Mouse (Mus musculus): ENCODE results near the gene Tmem139. TPM values are rescaled to one million over a fixed set of nuclear protein-coding genes. Genes with fewer than 3 reads are reported as not detected.

Gene Tmem139
- polyA plus RNA-seq (2014; fragmentation: Nextera tagmentation; extraction: Ambion mirVana), result 2.6 and 3.0 TPM in 2 replicates

GRCm38 (mm10) chr6:42261524-42262170 lies at the start of gene Tmem139:
Gene Tmem139 (plus strand): TSS chr6:42261970.
- Histone ChIP-seq H3K36me3 (ENCODE audit: control insufficient read depth, insufficient read depth, low read length) (no peaks in the 10 kb centered on the region), H3K4me3 (ENCODE audit: low read length) (peak within 1 kb of the TSS; percentile 28), H3K9me3 (ENCODE audit: control insufficient read depth, low read length) (no peaks in the 10 kb centered on the region), H3K4me2 (replicated peaks; ENCODE audit: low read depth, low read length) (peak within 1 kb of the TSS; percentile 49), H3K4me1 (ENCODE audit: control insufficient read depth, insufficient read depth, low read length) (0 out of 2 replicates have a peak, but pooled peaks cover 6% of the 10 kb centered on the region), H3K9ac (ENCODE audit: low read depth, low read length) (peak within 1 kb of the TSS; percentile 44), H3K27ac (ENCODE audit: low read depth, low read length) (no peak within 1 kb of the TSS), H3K27me3 (ENCODE audit: control insufficient read depth, insufficient read depth, low read length) (no peaks in the 10 kb centered on the region)
- WGBS, result 13% methylated on average over 20 of the region's 20 CpGs
- no peak for ATAC-seq (ENCODE audit: low FRiP score, low TSS enrichment)

- no peak within 1 kb of the TSS for H3K9ac ChIP-seq (ENCODE audit: low read depth, low read length)
- H3K4me3 ChIP-seq (ENCODE audit: low read length), result no peak within 1 kb of the TSS
- no peak within 1 kb of the TSS for H3K27ac ChIP-seq (ENCODE audit: low read depth, low read length)
- H3K36me3 ChIP-seq (ENCODE audit: control insufficient read depth, insufficient read depth, low read length), result no peaks in the 10 kb centered on the region
- WGBS, result 82% methylated on average over 2 of the region's 2 CpGs
- no peak within 1 kb of the TSS for H3K4me2 ChIP-seq (replicated peaks; ENCODE audit: low read depth, low read length)
- no peaks in the 10 kb centered on the region for H3K9me3 ChIP-seq (ENCODE audit: control insufficient read depth, low read length)
- H3K27me3 ChIP-seq (ENCODE audit: control insufficient read depth, insufficient read depth, low read length), result no peaks in the 10 kb centered on the region
- no peaks in the 10 kb centered on the region for H3K4me1 ChIP-seq (ENCODE audit: control insufficient read depth, insufficient read depth, low read length)
- ATAC-seq (ENCODE audit: low FRiP score, low TSS enrichment), result no peak
Observed at GRCm38 (mm10) chr6:42215028-42215427, 46.7 kb upstream of the Tmem139 start, which contains the start of gene Tas2r144. Gene Tas2r144 (plus strand): TSS chr6:42215328.

GRCm38 (mm10) chr6:42222286-42222685 lies 39.5 kb upstream of the Tmem139 start:
- WGBS, result 64% methylated on average over 3 of the region's 3 CpGs
- Histone ChIP-seq H3K9ac (ENCODE audit: low read depth, low read length) (no peak overlapping the region), H3K4me3 (ENCODE audit: low read length) (no peak overlapping the region), H3K4me2 (replicated peaks; ENCODE audit: low read depth, low read length) (no peak overlapping the region), H3K27ac (ENCODE audit: low read depth, low read length) (no peak overlapping the region), H3K27me3 (ENCODE audit: control insufficient read depth, insufficient read depth, low read length) (no peaks in the 10 kb centered on the region), H3K36me3 (ENCODE audit: control insufficient read depth, insufficient read depth, low read length) (no peaks in the 10 kb centered on the region), H3K4me1 (ENCODE audit: control insufficient read depth, insufficient read depth, low read length) (no peaks in the 10 kb centered on the region), H3K9me3 (ENCODE audit: control insufficient read depth, low read length) (no peaks in the 10 kb centered on the region)
- ATAC-seq (ENCODE audit: low FRiP score, low TSS enrichment), result no peak

- Histone ChIP-seq H3K27ac (ENCODE audit: low read depth, low read length) (no peak overlapping the region), H3K4me2 (replicated peaks; ENCODE audit: low read depth, low read length) (no peak overlapping the region), H3K9me3 (ENCODE audit: control insufficient read depth, low read length) (no peaks in the 10 kb centered on the region), H3K36me3 (ENCODE audit: control insufficient read depth, insufficient read depth, low read length) (no peaks in the 10 kb centered on the region), H3K4me1 (ENCODE audit: control insufficient read depth, insufficient read depth, low read length) (no peaks in the 10 kb centered on the region), H3K27me3 (ENCODE audit: control insufficient read depth, insufficient read depth, low read length) (no peaks in the 10 kb centered on the region), H3K4me3 (ENCODE audit: low read length) (no peak overlapping the region), H3K9ac (ENCODE audit: low read depth, low read length) (no peak overlapping the region)
- 79% methylated on average over 4 of the region's 4 CpGs for WGBS
- ATAC-seq (ENCODE audit: low FRiP score, low TSS enrichment), result no peak
Observed at GRCm38 (mm10) chr6:42225046-42225445, 36.7 kb upstream of the Tmem139 start.

- Histone ChIP-seq H3K4me3 (ENCODE audit: low read length) (no peak overlapping the region), H3K4me1 (ENCODE audit: control insufficient read depth, insufficient read depth, low read length) (no peaks in the 10 kb centered on the region), H3K27me3 (ENCODE audit: control insufficient read depth, insufficient read depth, low read length) (no peaks in the 10 kb centered on the region), H3K4me2 (replicated peaks; ENCODE audit: low read depth, low read length) (no peak overlapping the region), H3K36me3 (ENCODE audit: control insufficient read depth, insufficient read depth, low read length) (no peaks in the 10 kb centered on the region), H3K9me3 (ENCODE audit: control insufficient read depth, low read length) (no peaks in the 10 kb centered on the region), H3K9ac (ENCODE audit: low read depth, low read length) (no peak overlapping the region), H3K27ac (ENCODE audit: low read depth, low read length) (no peak overlapping the region)
- 0 out of 2 replicates have a peak, but pooled peaks have one; percentile 43 for ATAC-seq (ENCODE audit: low FRiP score, low TSS enrichment)
- 28% methylated on average over 17 of the region's 17 CpGs for WGBS
Observed at GRCm38 (mm10) chr6:42227240-42228101, 34.3 kb upstream of the Tmem139 start.

- H3K4me1 ChIP-seq (ENCODE audit: control insufficient read depth, insufficient read depth, low read length), result no peaks in the 10 kb centered on the region
- no peak for ATAC-seq (ENCODE audit: low FRiP score, low TSS enrichment)
- WGBS, result 77% methylated on average over 4 of the region's 4 CpGs
- H3K9me3 ChIP-seq (ENCODE audit: control insufficient read depth, low read length), result no peaks in the 10 kb centered on the region
- no peak overlapping the region for H3K4me2 ChIP-seq (replicated peaks; ENCODE audit: low read depth, low read length)
- no peak overlapping the region for H3K27ac ChIP-seq (ENCODE audit: low read depth, low read length)
- H3K27me3 ChIP-seq (ENCODE audit: control insufficient read depth, insufficient read depth, low read length), result no peaks in the 10 kb centered on the region
- H3K36me3 ChIP-seq (ENCODE audit: control insufficient read depth, insufficient read depth, low read length), result no peaks in the 10 kb centered on the region
- H3K9ac ChIP-seq (ENCODE audit: low read depth, low read length), result no peak overlapping the region
- no peak overlapping the region for H3K4me3 ChIP-seq (ENCODE audit: low read length)
Observed at GRCm38 (mm10) chr6:42229610-42230009, 32.2 kb upstream of the Tmem139 start.

GRCm38 (mm10) chr6:42231191-42231590 lies 30.6 kb upstream of the Tmem139 start:
- Histone ChIP-seq H3K27ac (ENCODE audit: low read depth, low read length) (no peak overlapping the region), H3K9ac (ENCODE audit: low read depth, low read length) (no peak overlapping the region), H3K36me3 (ENCODE audit: control insufficient read depth, insufficient read depth, low read length) (no peaks in the 10 kb centered on the region), H3K27me3 (ENCODE audit: control insufficient read depth, insufficient read depth, low read length) (no peaks in the 10 kb centered on the region), H3K4me2 (replicated peaks; ENCODE audit: low read depth, low read length) (no peak overlapping the region), H3K9me3 (ENCODE audit: control insufficient read depth, low read length) (no peaks in the 10 kb centered on the region), H3K4me3 (ENCODE audit: low read length) (no peak overlapping the region), H3K4me1 (ENCODE audit: control insufficient read depth, insufficient read depth, low read length) (no peaks in the 10 kb centered on the region)
- 89% methylated on average over 3 of the region's 3 CpGs for WGBS
- ATAC-seq (ENCODE audit: low FRiP score, low TSS enrichment), result no peak

GRCm38 (mm10) chr6:42237276-42237805 lies 24.4 kb upstream of the Tmem139 start:
- no peak overlapping the region for H3K4me3 ChIP-seq (ENCODE audit: low read length)
- 72% methylated on average over 6 of the region's 6 CpGs for WGBS
- ATAC-seq (ENCODE audit: low FRiP score, low TSS enrichment), result no peak
- H3K27me3 ChIP-seq (ENCODE audit: control insufficient read depth, insufficient read depth, low read length), result no peaks in the 10 kb centered on the region
- H3K36me3 ChIP-seq (ENCODE audit: control insufficient read depth, insufficient read depth, low read length), result no peaks in the 10 kb centered on the region
- no peak overlapping the region for H3K9ac ChIP-seq (ENCODE audit: low read depth, low read length)
- H3K9me3 ChIP-seq (ENCODE audit: control insufficient read depth, low read length), result no peaks in the 10 kb centered on the region
- no peaks in the 10 kb centered on the region for H3K4me1 ChIP-seq (ENCODE audit: control insufficient read depth, insufficient read depth, low read length)
- no peak overlapping the region for H3K4me2 ChIP-seq (replicated peaks; ENCODE audit: low read depth, low read length)
- no peak overlapping the region for H3K27ac ChIP-seq (ENCODE audit: low read depth, low read length)
